Mouse (Mus musculus) bone marrow, adult 2 months (tissue): Measurements from ENCODE around the gene Psmb1. TPM values are rescaled to one million over a fixed set of nuclear protein-coding genes. Genes with fewer than 3 reads are reported as not detected.

Experiments
- H3K27ac ChIP-seq: fragments of 200-500 bp; 2 replicates; pipeline ENCODE4 v1.5.1; 2012; ENCODE audit warnings: low read depth, mild to moderate bottlenecking, control low read depth, inconsistent platforms, low read length; ENCODE audit not compliant: control insufficient read depth, poor library complexity, insufficient read depth
- H3K4me1 ChIP-seq: fragments of 200-500 bp; 2 replicates; pipeline ENCODE4 v1.6.1; 2011; ENCODE audit warnings: low read length; ENCODE audit not compliant: control insufficient read depth, insufficient read depth
- H3K4me3 ChIP-seq: fragments of 200-500 bp; replicated peaks from 2 replicates; pipeline ENCODE3; 2011; ENCODE audit warnings: mild to moderate bottlenecking, low read depth, low read length, control low read depth; ENCODE audit not compliant: control insufficient read depth
- CTCF ChIP-seq: fragments of 200-500 bp; IDR thresholded peaks from 2 replicates; pipeline ENCODE4 v1.5.1; 2011; ENCODE audit warnings: low read length, control low read depth; ENCODE audit not compliant: control insufficient read depth, insufficient read depth
- POLR2A ChIP-seq: fragments of 200-500 bp; IDR thresholded peaks from 2 replicates; pipeline ENCODE4 v1.6.1; 2011; ENCODE audit warnings: low read depth, mild to moderate bottlenecking, control low read depth, low read length, borderline replicate concordance; ENCODE audit not compliant: control insufficient read depth
- WGBS: fragments of 180-500 bp; shearing (Covaris S2); methylation state at CpG from one replicate; pipeline ENCODE4 v1.1.7; 2018; 5-methylcytosine and 5-hydroxymethylcytosine counted together
- polyA plus RNA-seq: library from polyadenylated mRNA; stranded (reverse); fragments of >200 nt; gene quantifications from 2 replicates; pipeline ENCODE4 v1.2.4, GENCODE M21; 2011; ENCODE audit warnings: low replicate concordance; ENCODE audit not compliant: missing spikeins, insufficient read depth, insufficient read length

Gene Psmb1
- polyA plus RNA-seq, 1 experiment, result 240 TPM

DNA sequence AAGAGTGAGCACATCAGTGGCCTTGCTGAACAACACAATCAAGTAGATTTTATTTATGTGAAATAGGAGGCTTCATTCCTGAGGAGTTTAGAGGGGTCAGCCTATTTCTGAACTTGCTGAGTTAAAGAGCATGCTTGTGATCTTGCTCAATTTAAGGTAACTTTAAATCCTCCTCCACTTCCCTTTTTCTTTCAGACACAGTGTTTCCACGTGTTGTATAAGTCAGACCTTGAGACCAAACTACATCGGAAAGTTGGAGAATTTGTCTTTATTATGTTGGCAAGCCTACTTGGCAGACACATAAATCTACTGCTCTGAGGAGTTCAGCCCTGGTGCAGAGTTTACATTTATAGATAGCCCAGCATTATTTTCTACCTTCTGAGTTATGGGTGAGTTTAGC is 29.3 kb upstream of the Psmb1 start:
- WGBS, result 9% methylated on average over 2 of the region's 2 CpGs
- no peak for TF ChIP-seq CTCF
- TF ChIP-seq POLR2A, result no peak
- no peak overlapping the region for H3K27ac ChIP-seq

DNA sequence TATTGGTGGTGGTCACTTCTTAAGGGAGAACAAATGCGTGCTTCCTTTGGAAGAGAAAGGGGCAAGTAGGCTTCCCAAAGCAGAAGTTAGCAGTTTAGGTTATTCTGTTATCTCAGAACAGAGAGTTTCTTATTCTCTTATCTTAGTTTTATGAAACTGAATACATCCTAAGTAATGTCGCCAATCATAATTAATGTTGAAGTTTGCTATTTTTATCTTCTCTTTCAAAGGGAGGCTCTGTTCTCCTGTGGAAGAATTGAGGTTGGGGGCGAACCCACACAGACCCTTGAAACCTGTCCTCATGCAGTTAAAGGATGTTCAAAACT is 28.2 kb upstream of the Psmb1 start:
- TF ChIP-seq POLR2A (no peak), CTCF (no peak)
- peak overlapping the region; percentile 10 for H3K4me3 ChIP-seq
- H3K4me1 ChIP-seq, result peaks cover 1% of the 10 kb centered on the region; the same call in 1 of the 2 replicates
- no peak overlapping the region for H3K27ac ChIP-seq
- 20% methylated on average over 3 of the region's 3 CpGs for WGBS

More for the DNA sequence above, 29.3 kb upstream of the Psmb1 start:
- H3K4me1 ChIP-seq, result peaks cover 1% of the 10 kb centered on the region; the same call in 1 of the 2 replicates
- H3K4me3 ChIP-seq, result no peak overlapping the region

DNA sequence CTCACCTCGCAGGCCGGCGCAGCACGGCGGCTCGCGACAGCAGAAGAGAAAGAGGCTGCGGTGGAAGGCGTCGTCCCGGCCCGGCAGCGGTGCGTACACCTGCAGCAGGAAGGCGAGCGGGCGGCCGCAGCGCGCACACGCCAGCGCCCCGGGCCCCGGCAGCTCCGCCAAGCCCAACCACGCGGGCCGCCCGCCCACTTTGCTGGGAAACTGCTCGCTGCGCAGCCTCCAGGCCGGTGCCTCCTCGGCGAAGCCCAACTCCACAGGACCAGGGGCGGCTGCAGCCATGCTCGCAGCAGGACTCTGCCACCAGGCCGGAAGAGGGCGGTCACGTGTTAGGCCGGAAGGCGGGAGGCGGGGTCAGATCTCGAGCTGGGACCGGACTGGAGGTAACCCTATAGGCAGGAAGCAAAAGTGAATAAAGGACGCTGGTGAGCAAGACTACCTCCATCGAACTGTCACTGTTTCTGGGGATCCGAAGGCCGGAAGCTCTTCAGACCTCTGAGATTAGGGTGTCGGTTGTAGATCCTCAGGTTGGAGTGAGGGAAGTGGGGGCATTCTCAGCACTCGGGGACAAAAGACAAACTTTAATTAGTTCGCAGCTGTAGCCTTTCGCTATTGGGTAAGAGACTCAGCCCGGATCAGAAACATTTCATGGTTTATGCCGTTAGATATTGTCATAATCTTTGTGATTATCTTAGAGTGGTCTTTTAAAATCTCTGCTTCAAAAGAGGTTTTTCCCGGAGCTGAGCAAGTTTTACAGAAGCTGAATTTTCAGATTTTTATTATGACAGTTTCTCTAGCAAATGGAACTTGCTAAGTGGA is 27.6 kb upstream of the Psmb1 start, which contains the start of gene Pdcd2:
Pdcd2 (minus strand) TSS at position 316 of the 825 bp plus-strand sequence.
- TF ChIP-seq POLR2A, result peak; percentile 95; the same call in 1 of the 2 replicates
- TF ChIP-seq CTCF, result peak; percentile 21; the same call in 1 of the 2 replicates

DNA sequence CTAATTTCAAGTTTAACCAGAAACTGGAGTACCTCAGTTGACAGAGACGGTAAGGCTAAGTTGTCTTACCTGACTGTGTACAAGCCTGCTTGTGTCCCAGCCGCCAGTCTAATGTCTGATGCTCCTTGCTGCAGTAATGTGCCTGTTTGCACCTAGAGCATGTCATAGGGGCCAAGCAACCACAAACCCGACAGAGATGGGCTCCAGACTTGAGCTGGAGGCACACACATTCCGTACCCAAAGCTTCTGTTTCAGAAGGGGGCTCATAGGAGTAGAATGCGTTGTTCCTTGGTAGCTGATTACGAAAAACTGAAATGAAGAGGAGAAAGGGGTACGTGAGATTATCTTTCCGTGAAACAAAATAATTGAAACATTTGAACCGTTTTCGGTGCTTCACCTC is 26.8 kb upstream of the Psmb1 start:
- WGBS, result 17% methylated on average over 10 of the region's 10 CpGs
- H3K27ac ChIP-seq, result no peak overlapping the region
- TF ChIP-seq POLR2A (no peak), CTCF (no peak)

More for the DNA sequence above, 27.6 kb upstream of the Psmb1 start, which contains the start of gene Pdcd2:
- peaks cover 1% of the 10 kb centered on the region; the same call in 1 of the 2 replicates for H3K4me1 ChIP-seq
- H3K4me3 ChIP-seq, result peak within 1 kb of the TSS; percentile 95
- H3K27ac ChIP-seq, result peak within 1 kb of the TSS; percentile 92
- under 1% methylated on average over 55 of the region's 55 CpGs for WGBS

DNA sequence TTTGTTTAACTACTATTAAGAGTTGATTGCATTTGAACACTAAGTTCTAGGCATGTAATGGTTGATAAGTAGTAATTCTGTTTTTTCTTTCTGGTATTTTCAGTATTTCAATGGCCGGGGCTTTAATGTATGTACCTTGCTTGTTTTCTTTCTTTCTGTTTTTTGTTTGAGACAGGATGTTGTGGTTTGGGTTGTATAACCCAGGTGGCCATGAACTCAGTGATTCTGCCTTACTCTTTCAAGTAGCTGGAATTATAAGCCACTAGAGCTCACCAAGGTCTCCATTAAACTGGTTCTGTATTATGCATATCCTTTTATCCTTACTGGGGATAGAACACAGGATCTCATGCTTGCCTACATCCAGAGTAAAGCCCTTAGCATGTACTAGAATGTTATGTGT is 19.2 kb upstream of the Psmb1 start:
- 100% methylated on average over 1 of the region's 1 CpGs for WGBS
- no peak for TF ChIP-seq POLR2A
- no peak for TF ChIP-seq CTCF
- Histone ChIP-seq H3K4me1 (no peaks in the 10 kb centered on the region), H3K27ac (no peak overlapping the region), H3K4me3 (no peak overlapping the region)

More for the DNA sequence above, 26.8 kb upstream of the Psmb1 start:
- Histone ChIP-seq H3K4me3 (peak overlapping the region; percentile 59), H3K4me1 (peaks cover 1% of the 10 kb centered on the region; the same call in 1 of the 2 replicates)

DNA sequence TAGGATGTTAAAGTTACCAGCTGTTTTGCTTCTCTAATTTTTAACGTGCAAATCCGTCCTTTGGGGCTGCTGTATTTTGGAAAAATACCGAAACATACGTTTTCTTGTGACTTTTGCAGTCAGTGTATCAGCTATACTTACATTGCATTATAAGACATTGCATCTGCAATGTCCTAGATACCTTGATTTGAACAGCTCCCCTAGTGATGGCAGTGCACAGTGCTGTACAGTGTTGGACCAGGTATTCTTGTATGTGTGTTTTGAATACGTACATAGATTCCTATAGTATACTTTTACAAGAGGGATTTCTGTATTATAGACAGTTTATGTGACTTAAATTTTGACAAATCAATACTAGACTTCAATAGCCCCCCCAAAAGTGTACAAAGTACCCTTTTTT is 18.6 kb upstream of the Psmb1 start:
- no peak overlapping the region for H3K27ac ChIP-seq
- no peaks in the 10 kb centered on the region for H3K4me1 ChIP-seq
- TF ChIP-seq POLR2A, result no peak
- TF ChIP-seq CTCF, result no peak
- no peak overlapping the region for H3K4me3 ChIP-seq
- WGBS, result 89% methylated on average over 5 of the region's 5 CpGs

DNA sequence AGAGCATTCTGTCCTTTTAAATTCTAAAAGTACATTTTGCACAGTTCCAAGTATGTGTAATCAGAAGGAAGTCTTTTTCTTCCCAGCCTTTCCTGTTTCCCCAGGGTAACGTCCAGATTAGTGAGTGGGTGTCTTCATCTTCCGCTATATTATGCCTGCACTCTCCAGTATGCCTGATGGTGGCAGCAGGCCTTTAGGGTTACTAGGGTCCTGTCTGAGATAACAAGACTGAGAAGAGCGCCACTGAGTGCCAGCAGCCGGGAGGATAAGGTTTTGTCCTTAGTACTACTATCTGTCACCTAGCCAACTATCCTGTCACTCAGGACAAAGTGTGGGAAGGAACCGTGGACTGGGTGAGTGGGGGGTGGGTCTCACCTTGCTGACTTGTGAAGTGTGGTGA is 18.2 kb upstream of the Psmb1 start:
- no peaks in the 10 kb centered on the region for H3K4me1 ChIP-seq
- no peak overlapping the region for H3K27ac ChIP-seq
- no peak for TF ChIP-seq POLR2A
- TF ChIP-seq CTCF, result no peak
- WGBS, result 59% methylated on average over 5 of the region's 5 CpGs
- H3K4me3 ChIP-seq, result no peak overlapping the region

DNA sequence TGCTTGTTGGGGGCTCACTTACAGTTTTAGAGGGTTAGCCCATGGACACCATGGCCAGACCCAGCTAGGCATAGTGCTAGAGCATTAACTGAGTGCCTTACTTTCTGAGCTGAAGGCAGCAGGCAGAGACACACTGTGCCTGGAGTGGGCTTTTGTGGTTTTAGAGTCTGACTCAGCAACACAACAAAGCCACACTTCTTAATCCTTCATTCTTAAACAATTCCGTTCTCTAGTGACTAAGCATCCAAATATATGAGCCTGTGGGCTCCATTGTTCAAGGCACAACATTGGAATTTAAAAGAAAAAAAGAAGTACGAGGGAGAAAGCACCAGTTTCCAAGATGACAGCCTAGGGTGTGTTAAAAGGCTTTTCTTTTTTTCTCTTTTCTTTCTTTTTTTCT is 11.1 kb upstream of the Psmb1 start:
- Histone ChIP-seq H3K4me1 (no peaks in the 10 kb centered on the region), H3K27ac (no peak overlapping the region), H3K4me3 (no peak overlapping the region)
- WGBS, result 76% methylated on average over 2 of the region's 2 CpGs
- TF ChIP-seq CTCF (no peak), POLR2A (no peak)
